Mouse (Mus musculus) midbrain, postnatal 0 days (tissue): ENCODE data around the gene Cd1d1. TPM values are rescaled to one million over a fixed set of nuclear protein-coding genes. Genes with fewer than 3 reads are reported as not detected.

Experiments used
- ATAC-seq: fragments of 200-750 bp; cut with Nextera tagmentation; 2 replicates; pipeline ENCODE4 v1.8.0; 2017; ENCODE audit warnings: moderate number of reproducible peaks, mild to moderate bottlenecking, moderate TSS enrichment, moderate library complexity; ENCODE audit not compliant: low FRiP score
- DNase-seq: peaks from one replicate; pipeline ENCODE4 v3.0.0-alpha.2; 2015; ENCODE audit warnings: low spot score
- H3K27ac ChIP-seq: fragments of 300-500 bp; sonication (generic); 2 replicates; pipeline ENCODE4 v1.5.1; 2014; ENCODE audit warnings: low read depth, mild to moderate bottlenecking, low read length, mixed read lengths
- H3K27me3 ChIP-seq: fragments of 300-500 bp; sonication (generic); 2 replicates; pipeline ENCODE4 v1.6.1; 2014; ENCODE audit warnings: low read length, control low read depth, mixed read lengths; ENCODE audit not compliant: insufficient read depth
- H3K36me3 ChIP-seq: fragments of 300-500 bp; sonication (generic); 2 replicates; pipeline ENCODE4 v1.6.1; 2014; ENCODE audit warnings: low read length, control low read depth, mixed read lengths; ENCODE audit not compliant: insufficient read depth
- H3K4me1 ChIP-seq: fragments of 300-500 bp; sonication (generic); 2 replicates; pipeline ENCODE4 v1.6.1; 2014; ENCODE audit warnings: mild to moderate bottlenecking, control low read depth, antibody characterized with exemption, low read length, mixed read lengths; ENCODE audit not compliant: insufficient read depth
- H3K4me2 ChIP-seq: fragments of 300-500 bp; sonication (generic); 2 replicates; pipeline ENCODE4 v1.6.1; 2014; ENCODE audit warnings: low read depth, mild to moderate bottlenecking, low read length, mixed read lengths; ENCODE audit not compliant: poor library complexity, severe bottlenecking
- H3K4me3 ChIP-seq: fragments of 300-500 bp; sonication (generic); 2 replicates; pipeline ENCODE4 v1.5.1; 2014; ENCODE audit warnings: low read depth, mild to moderate bottlenecking, low read length, moderate library complexity
- H3K9ac ChIP-seq: fragments of 300-500 bp; sonication (generic); replicated peaks from 2 replicates; pipeline ENCODE4 v1.6.1; 2014; ENCODE audit warnings: mild to moderate bottlenecking, low read length, moderate library complexity, mixed read lengths; ENCODE audit not compliant: poor library complexity, severe bottlenecking
- H3K9me3 ChIP-seq: fragments of 300-500 bp; sonication (generic); 2 replicates; pipeline ENCODE4 v1.6.1; 2016; ENCODE audit warnings: low read length, control low read depth
- CTCF ChIP-seq: IDR thresholded peaks from 2 replicates; pipeline ENCODE4 v1.5.1; 2016; ENCODE audit warnings: antibody characterized with exemption, mild to moderate bottlenecking
- WGBS: fragments of 180-500 bp; shearing (Covaris S2); extraction: QIAGEN DNeasy Blood & Tissue Kit; methylation state at CpG from one replicate; pipeline ENCODE4 v1.1.7; 2014; 5-methylcytosine and 5-hydroxymethylcytosine counted together
- polyA plus RNA-seq: library from polyadenylated mRNA; unstranded; fragments of >200 nt; fragmentation: Nextera tagmentation; extraction: Ambion mirVana; gene quantifications from 2 replicates; pipeline ENCODE4 v1.2.1, GENCODE M21; 2015
- total RNA-seq: library from RNA; depleted of rRNA; stranded (reverse); fragments of >200 nt; gene quantifications from 2 replicates; pipeline ENCODE4 v1.2.3, GENCODE M21; 2014; rRNA removed

The Cd1d1 gene
- total and polyA plus RNA-seq, 2 experiments from 2014 or later, result 16.2 to 21.3 TPM

- Histone ChIP-seq H3K4me2 (no peak overlapping the region), H3K36me3 (no peaks in the 10 kb centered on the region), H3K27ac (no peak overlapping the region), H3K4me1 (no peaks in the 10 kb centered on the region), H3K4me3 (no peak overlapping the region), H3K9ac (no peak overlapping the region), H3K27me3 (no peaks in the 10 kb centered on the region), H3K9me3 (no peaks in the 10 kb centered on the region)
- ATAC-seq, result no peak
- 88% methylated on average over 17 of the region's 17 CpGs for WGBS
- DNase-seq, result no peak
- TF ChIP-seq CTCF, result no peak
Measured at GRCm38 (mm10) chr3:86960656-86961394, 38.4 kb downstream of the Cd1d1 start.

- no peak overlapping the region for H3K4me2 ChIP-seq
- no peaks in the 10 kb centered on the region for H3K27me3 ChIP-seq
- no peaks in the 10 kb centered on the region for H3K4me1 ChIP-seq
- no peaks in the 10 kb centered on the region for H3K36me3 ChIP-seq
- H3K9me3 ChIP-seq, result no peaks in the 10 kb centered on the region
- ATAC-seq, result no peak
- 91% methylated on average over 7 of the region's 7 CpGs for WGBS
- no peak overlapping the region for H3K27ac ChIP-seq
- TF ChIP-seq CTCF, result no peak
- no peak overlapping the region for H3K4me3 ChIP-seq
- H3K9ac ChIP-seq, result no peak overlapping the region
- DNase-seq, result no peak
Measured at GRCm38 (mm10) chr3:86959088-86959487, 40.2 kb downstream of the Cd1d1 start.

GRCm38 (mm10) chr3:86955376-86955775 is 43.9 kb downstream of the Cd1d1 start:
- Histone ChIP-seq H3K9me3 (no peaks in the 10 kb centered on the region), H3K27me3 (no peaks in the 10 kb centered on the region), H3K27ac (no peak overlapping the region), H3K4me1 (no peaks in the 10 kb centered on the region), H3K9ac (no peak overlapping the region), H3K4me3 (no peak overlapping the region), H3K4me2 (no peak overlapping the region), H3K36me3 (no peaks in the 10 kb centered on the region)
- no peak for TF ChIP-seq CTCF
- DNase-seq (no peak), ATAC-seq (no peak)
- 67% methylated on average over 4 of the region's 4 CpGs for WGBS

GRCm38 (mm10) chr3:86954521-86954920 is 44.7 kb downstream of the Cd1d1 start:
- 86% methylated on average over 1 of the region's 1 CpGs for WGBS
- H3K4me3 ChIP-seq, result no peak overlapping the region
- no peaks in the 10 kb centered on the region for H3K36me3 ChIP-seq
- no peaks in the 10 kb centered on the region for H3K27me3 ChIP-seq
- H3K27ac ChIP-seq, result no peak overlapping the region
- ATAC-seq, result no peak
- no peaks in the 10 kb centered on the region for H3K4me1 ChIP-seq
- no peak overlapping the region for H3K4me2 ChIP-seq
- no peak overlapping the region for H3K9ac ChIP-seq
- no peak for TF ChIP-seq CTCF
- no peaks in the 10 kb centered on the region for H3K9me3 ChIP-seq
- no peak for DNase-seq

- no peaks in the 10 kb centered on the region for H3K9me3 ChIP-seq
- no peak overlapping the region for H3K4me3 ChIP-seq
- H3K27me3 ChIP-seq, result no peaks in the 10 kb centered on the region
- no peak overlapping the region for H3K9ac ChIP-seq
- ATAC-seq (no peak), DNase-seq (no peak)
- no peaks in the 10 kb centered on the region for H3K36me3 ChIP-seq
- H3K4me2 ChIP-seq, result no peak overlapping the region
- no peak overlapping the region for H3K27ac ChIP-seq
- 77% methylated on average over 4 of the region's 4 CpGs for WGBS
- no peaks in the 10 kb centered on the region for H3K4me1 ChIP-seq
- TF ChIP-seq CTCF, result peak; percentile 47
Measured at GRCm38 (mm10) chr3:86953819-86954218, 45.4 kb downstream of the Cd1d1 start.

GRCm38 (mm10) chr3:86950652-86951051 is 48.6 kb downstream of the Cd1d1 start:
- H3K4me3 ChIP-seq, result no peak overlapping the region
- no peak overlapping the region for H3K9ac ChIP-seq
- no peaks in the 10 kb centered on the region for H3K4me1 ChIP-seq
- WGBS, result 26% methylated on average over 2 of the region's 2 CpGs
- TF ChIP-seq CTCF, result no peak
- H3K27ac ChIP-seq, result no peak overlapping the region
- no peaks in the 10 kb centered on the region for H3K9me3 ChIP-seq
- no peaks in the 10 kb centered on the region for H3K36me3 ChIP-seq
- no peak for ATAC-seq
- H3K4me2 ChIP-seq, result no peak overlapping the region
- no peak for DNase-seq
- no peaks in the 10 kb centered on the region for H3K27me3 ChIP-seq

Other genes with a start within 250 kb of the Cd1d1 start
- 158 and 162 TPM in 2 replicates for gene Dclk2, start 78.6 kb downstream of the Cd1d1 start, total RNA-seq
- gene Dclk2, start 78.6 kb downstream of the Cd1d1 start, polyA plus RNA-seq, result 61.8 and 71.6 TPM in 2 replicates
- 11.1 and 11.3 TPM in 2 replicates for gene Kirrel, start 175.3 kb upstream of the Cd1d1 start, total RNA-seq
- 3.3 and 4.0 TPM in 2 replicates for gene Kirrel, start 175.3 kb upstream of the Cd1d1 start, polyA plus RNA-seq